ENCODE assay signal across 22 mouse cellular contexts in genomic region chr13:3896032-3896431, GRCm38 (mm10). TPM values are rescaled to one million over a fixed set of nuclear protein-coding genes. Genes with fewer than 3 reads are reported as not detected.
DNase-seq lines count a peak whose midpoint lies in the region; ATAC-seq and TF ChIP-seq lines count a peak whose summit lies in the region.
"Had no signal": no experiment of that assay in that cellular context is flagged by ENCODE, and none has a peak within 500 bp of the region (broad histone marks: within the 10 kb centered on the region; RNA-seq: fewer than 3 reads in every experiment).

No protein-coding gene starts in this region.

- DNase-seq in heart, embryonic 10.5 days (ENCODE audit: low spot score), result peak; percentile 71
- DNase-seq in heart, adult 9 months (ENCODE audit: low spot score in 2 of 2), result no peak
- DNase-seq in liver, postnatal 0 days, result no peak
- no peak for DNase-seq in liver, embryonic 11.5 days (ENCODE audit: low spot score)
- peak; percentile 13 for DNase-seq in testis, postnatal 10 days (ENCODE audit: low spot score)
- no peak for DNase-seq in testis, postnatal 14 days (ENCODE audit: low spot score)
- DNase-seq: adrenal gland, postnatal 14 days; cerebellum, adult 11-12 months; cerebellum, adult 9-10 months; cerebellum, postnatal 25 days; gastrocnemius, postnatal 10 days; heart, postnatal 10 days had no signal

- peaks cover 20% of the 10 kb centered on the region; the same call in 1 of the 2 replicates for H3K4me1 ChIP-seq in heart, embryonic 10.5 days
- H3K4me1 ChIP-seq in liver, postnatal 0 days (ENCODE audit: insufficient read depth), result peaks cover 20% of the 10 kb centered on the region
- peaks cover 21% of the 10 kb centered on the region for H3K4me1 ChIP-seq in liver, embryonic 11.5 days (replicated peaks; ENCODE audit: control insufficient read depth, insufficient read depth, low read length)
- H3K4me1 ChIP-seq: hindbrain, embryonic 13.5 days had no signal

- TF ChIP-seq CTCF in liver, postnatal 0 days (IDR thresholded peaks at IDR 0.05; ENCODE audit: low read depth), result no peak

- no peaks in the 10 kb centered on the region for H3K27me3 ChIP-seq in heart, embryonic 10.5 days (ENCODE audit: insufficient read depth, poor library complexity, severe bottlenecking)
- H3K27me3 ChIP-seq in liver, postnatal 0 days (ENCODE audit: insufficient read depth, low read length), result no peaks in the 10 kb centered on the region
- H3K27me3 ChIP-seq in liver, embryonic 11.5 days (replicated peaks; ENCODE audit: control insufficient read depth, insufficient read depth, low read length), result no peaks in the 10 kb centered on the region
- H3K27me3 ChIP-seq: CH12.LX; embryonic facial prominence, embryonic 12.5 days; forebrain, embryonic 15.5 days; Patski had no signal

- WGBS in heart, embryonic 10.5 days, result 82% methylated on average over 6 of the region's 6 CpGs
- WGBS in liver, postnatal 0 days (ENCODE audit: insufficient replicate concordance), result 66% methylated on average over 6 of the region's 6 CpGs
- 81% methylated on average over 6 of the region's 6 CpGs for WGBS in liver, embryonic 11.5 days

- TF ChIP-seq EP300 in liver, postnatal 0 days (IDR thresholded peaks at IDR 0.05; ENCODE audit: low read depth), result no peak

- H3K4me3 ChIP-seq in heart, embryonic 10.5 days, result no peak overlapping the region
- no peak overlapping the region for H3K4me3 ChIP-seq in liver, postnatal 0 days (ENCODE audit: low read depth, low read length)
- H3K4me3 ChIP-seq in liver, embryonic 11.5 days (ENCODE audit: low read depth, low read length), result no peak overlapping the region
- H3K4me3 ChIP-seq: embryonic facial prominence, embryonic 12.5 days; forebrain, embryonic 15.5 days; hindbrain, embryonic 13.5 days had no signal

- H3K36me3 ChIP-seq in heart, embryonic 10.5 days, result peaks cover 9% of the 10 kb centered on the region
- no peaks in the 10 kb centered on the region for H3K36me3 ChIP-seq in liver, postnatal 0 days (replicated peaks; ENCODE audit: insufficient read depth, low read length)
- peaks cover 4% of the 10 kb centered on the region; the same call in 1 of the 2 replicates for H3K36me3 ChIP-seq in liver, embryonic 11.5 days (ENCODE audit: control insufficient read depth, insufficient read depth, low read length)
- H3K36me3 ChIP-seq: forebrain, embryonic 15.5 days; hindbrain, embryonic 13.5 days had no signal

- no peak overlapping the region for H3K9ac ChIP-seq in liver, postnatal 0 days (replicated peaks)
- H3K9ac ChIP-seq in liver, embryonic 11.5 days (ENCODE audit: low read depth, low read length), result no peak overlapping the region
- H3K9ac ChIP-seq: embryonic facial prominence, embryonic 12.5 days; forebrain, embryonic 15.5 days; hindbrain, embryonic 13.5 days had no signal

- H3K9me3 ChIP-seq in heart, embryonic 10.5 days, result no peaks in the 10 kb centered on the region
- H3K9me3 ChIP-seq in liver, postnatal 0 days (ENCODE audit: low read length), result no peaks in the 10 kb centered on the region
- no peaks in the 10 kb centered on the region for H3K9me3 ChIP-seq in liver, embryonic 11.5 days (ENCODE audit: control insufficient read depth, low read length)
- H3K9me3 ChIP-seq: embryonic facial prominence, embryonic 12.5 days; forebrain, embryonic 15.5 days; hindbrain, embryonic 13.5 days had no signal

- H3K27ac ChIP-seq in heart, embryonic 10.5 days, result no peak overlapping the region
- 0 out of 2 replicates have a peak overlapping the region, but pooled peaks have one; percentile 55 for H3K27ac ChIP-seq in liver, postnatal 0 days (ENCODE audit: low read depth)
- H3K27ac ChIP-seq in liver, embryonic 11.5 days (ENCODE audit: low read depth, low read length), result no peak overlapping the region
- H3K27ac ChIP-seq: embryonic facial prominence, embryonic 12.5 days; forebrain, embryonic 15.5 days; hindbrain, embryonic 13.5 days had no signal

- H3K4me2 ChIP-seq in liver, postnatal 0 days (ENCODE audit: low read depth, low read length), result no peak overlapping the region
- no peak overlapping the region for H3K4me2 ChIP-seq in liver, embryonic 11.5 days
- H3K4me2 ChIP-seq: embryonic facial prominence, embryonic 12.5 days; forebrain, embryonic 15.5 days; hindbrain, embryonic 13.5 days had no signal

- ATAC-seq in liver, postnatal 0 days, result no peak
- ATAC-seq in liver, embryonic 11.5 days (replicated peaks; ENCODE audit: low FRiP score), result no peak
- ATAC-seq: activated CD4-positive, CD25-positive, alpha-beta regulatory T cell, adult 4 months; forebrain, embryonic 15.5 days; Patski had no signal

RNA-seq across cellular contexts. Expression of gene Net1, which starts 22.0 kb away (rescaled TPM):
- 53.7 and 72.9 TPM in 2 replicates for polyA plus RNA-seq in heart, embryonic 10.5 days (2016; fragmentation: Nextera tagmentation; extraction: Ambion mirVana)
- 44.9 and 46.5 TPM in 2 replicates for polyA plus RNA-seq in liver, postnatal 0 days (2015; fragmentation: Nextera tagmentation; extraction: Ambion mirVana)
- 95.0 and 103 TPM in 2 replicates for polyA plus RNA-seq in liver, embryonic 11.5 days (2014; fragmentation: Nextera tagmentation; extraction: Ambion mirVana)

RNA-seq across cellular contexts. Expression of gene Tubal3, which starts 22.0 kb away (rescaled TPM):
- polyA plus RNA-seq in heart, embryonic 10.5 days (2016; fragmentation: Nextera tagmentation; extraction: Ambion mirVana), result not detected in 2 replicates
- 0.08 TPM in 1 of 2 replicates, not detected in the other for polyA plus RNA-seq in liver, postnatal 0 days (2015; fragmentation: Nextera tagmentation; extraction: Ambion mirVana)
- polyA plus RNA-seq in liver, embryonic 11.5 days (2014; fragmentation: Nextera tagmentation; extraction: Ambion mirVana), result not detected in 2 replicates
- polyA plus RNA-seq: cortical plate, adult 2 months; embryonic facial prominence, embryonic 12.5 days; forebrain, embryonic 11.5 days; forebrain, embryonic 15.5 days; gonadal fat pad, adult 2 months; heart, embryonic 14.5 days; hindbrain, embryonic 13.5 days; Patski had no signal

RNA-seq across cellular contexts. Expression of gene Calm5, which starts 42.1 kb away (rescaled TPM):
- not detected in 2 replicates for polyA plus RNA-seq in heart, embryonic 10.5 days (2016; fragmentation: Nextera tagmentation; extraction: Ambion mirVana)
- polyA plus RNA-seq in liver, postnatal 0 days (2015; fragmentation: Nextera tagmentation; extraction: Ambion mirVana), result not detected in 2 replicates
- polyA plus RNA-seq in liver, embryonic 11.5 days (2014; fragmentation: Nextera tagmentation; extraction: Ambion mirVana), result not detected in 2 replicates
- polyA plus RNA-seq: activated CD4-positive, CD25-positive, alpha-beta regulatory T cell, adult 4 months; cortical plate, adult 2 months; embryonic facial prominence, embryonic 12.5 days; forebrain, embryonic 11.5 days; forebrain, embryonic 15.5 days; gonadal fat pad, adult 2 months; heart, embryonic 14.5 days; hindbrain, embryonic 13.5 days; Patski had no signal

RNA-seq across cellular contexts. Expression of gene Ucn3, which starts 49.1 kb away (rescaled TPM):
- not detected in 2 replicates for polyA plus RNA-seq in heart, embryonic 10.5 days (2016; fragmentation: Nextera tagmentation; extraction: Ambion mirVana)
- not detected in 2 replicates for polyA plus RNA-seq in liver, postnatal 0 days (2015; fragmentation: Nextera tagmentation; extraction: Ambion mirVana)
- polyA plus RNA-seq in liver, embryonic 11.5 days (2014; fragmentation: Nextera tagmentation; extraction: Ambion mirVana), result not detected in 2 replicates
- polyA plus RNA-seq: activated CD4-positive, CD25-positive, alpha-beta regulatory T cell, adult 4 months; cortical plate, adult 2 months; embryonic facial prominence, embryonic 12.5 days; forebrain, embryonic 11.5 days; gonadal fat pad, adult 2 months; heart, embryonic 14.5 days; hindbrain, embryonic 13.5 days; Patski had no signal

RNA-seq across cellular contexts. Expression of gene Calm4, which starts 58.5 kb away (rescaled TPM):
- polyA plus RNA-seq in heart, embryonic 10.5 days (2016; fragmentation: Nextera tagmentation; extraction: Ambion mirVana), result not detected in 2 replicates
- polyA plus RNA-seq in liver, postnatal 0 days (2015; fragmentation: Nextera tagmentation; extraction: Ambion mirVana), result not detected in 2 replicates
- not detected in 2 replicates for polyA plus RNA-seq in liver, embryonic 11.5 days (2014; fragmentation: Nextera tagmentation; extraction: Ambion mirVana)
- polyA plus RNA-seq: activated CD4-positive, CD25-positive, alpha-beta regulatory T cell, adult 4 months; cortical plate, adult 2 months; forebrain, embryonic 11.5 days; forebrain, embryonic 15.5 days; gonadal fat pad, adult 2 months; heart, embryonic 14.5 days; hindbrain, embryonic 13.5 days; Patski had no signal

Comparison
In these comparisons a context has a peak if more than half of its experiments do, and no peak if none do; other contexts are left out.
1. DNase-seq: peak in heart, embryonic 10.5 days (single experiment) and testis, postnatal 10 days (single experiment); none in heart, adult 9 months (0 of 2), liver, postnatal 0 days (single experiment), liver, embryonic 11.5 days (single experiment) and testis, postnatal 14 days (single experiment).